Mouse (Mus musculus): Measurements from ENCODE around the gene Cmip.

The Cmip gene

GRCm38 (mm10) chr8:117344899-117345298 is 88.0 kb downstream of the Cmip start:
- CTCF ChIA-PET: no interaction called here

- CTCF ChIA-PET: no interaction called here
Observed at GRCm38 (mm10) chr8:117345376-117345775, 88.5 kb downstream of the Cmip start.

- CTCF ChIA-PET: no interaction called here
Observed at GRCm38 (mm10) chr8:117347556-117347955, 90.7 kb downstream of the Cmip start.

GRCm38 (mm10) chr8:117348718-117349394 is 92.0 kb downstream of the Cmip start:
- CTCF ChIA-PET: interaction anchor here (1.0 kb wide), 1 partner anchor 13 kb away, joined by 3 read pairs; no protein-coding TSS in a partner anchor

DNA sequence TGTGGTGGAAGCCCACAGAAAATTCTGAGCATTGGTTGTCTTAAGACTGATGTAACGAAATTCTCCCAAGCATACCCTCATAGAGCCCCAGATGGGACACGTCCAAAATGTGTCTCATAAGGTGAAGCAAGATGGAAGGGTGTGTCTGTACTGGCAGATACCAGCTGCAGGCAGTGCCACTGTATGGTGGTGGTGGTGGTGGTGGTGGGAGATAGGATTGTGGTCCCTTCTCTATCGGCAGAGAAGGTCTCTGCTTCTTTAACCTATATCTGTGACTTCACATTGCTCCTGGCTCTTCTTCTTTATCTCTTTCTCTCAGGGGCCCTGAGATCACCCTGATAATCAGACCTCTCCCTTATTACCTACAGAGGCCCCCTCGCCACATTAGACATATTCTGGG is 92.7 kb downstream of the Cmip start:
- CTCF ChIA-PET: no interaction called here

GRCm38 (mm10) chr8:117352098-117352497 is 95.2 kb downstream of the Cmip start:
- CTCF ChIA-PET: no interaction called here

DNA sequence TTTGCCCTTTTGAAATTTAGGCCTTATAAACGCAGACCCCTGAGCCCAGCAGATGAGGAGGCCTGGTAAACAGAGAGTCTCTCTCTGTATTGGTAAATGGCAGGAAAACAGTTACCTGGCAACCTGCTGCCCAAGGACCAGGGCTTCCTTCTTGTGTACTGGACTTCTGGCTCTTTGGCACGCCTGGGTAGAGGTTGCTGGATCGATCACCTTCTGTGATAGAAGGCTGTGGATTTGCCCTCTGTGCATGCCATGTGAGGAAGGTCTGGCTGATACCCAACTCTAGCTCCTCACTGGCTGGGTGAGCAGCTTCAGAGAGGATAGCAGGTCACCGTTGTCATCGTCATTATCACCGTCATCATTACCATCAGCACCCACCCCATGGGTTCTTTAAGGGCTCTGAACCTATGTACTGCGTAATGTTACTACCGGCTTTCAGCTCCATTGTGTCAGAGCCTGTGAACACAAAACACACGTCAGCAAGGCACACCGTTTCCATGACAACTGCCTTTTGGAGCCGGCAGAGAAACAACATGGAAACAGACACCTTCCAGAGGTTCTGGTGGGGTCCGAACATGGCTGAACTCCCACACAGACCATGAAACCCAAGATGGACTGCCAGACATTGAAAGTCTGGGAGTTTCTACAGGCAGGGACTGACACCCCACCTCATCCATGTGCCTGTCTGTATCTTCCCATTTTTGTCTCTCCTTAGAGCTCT is 98.4 kb downstream of the Cmip start:
- CTCF ChIA-PET: no interaction called here

DNA sequence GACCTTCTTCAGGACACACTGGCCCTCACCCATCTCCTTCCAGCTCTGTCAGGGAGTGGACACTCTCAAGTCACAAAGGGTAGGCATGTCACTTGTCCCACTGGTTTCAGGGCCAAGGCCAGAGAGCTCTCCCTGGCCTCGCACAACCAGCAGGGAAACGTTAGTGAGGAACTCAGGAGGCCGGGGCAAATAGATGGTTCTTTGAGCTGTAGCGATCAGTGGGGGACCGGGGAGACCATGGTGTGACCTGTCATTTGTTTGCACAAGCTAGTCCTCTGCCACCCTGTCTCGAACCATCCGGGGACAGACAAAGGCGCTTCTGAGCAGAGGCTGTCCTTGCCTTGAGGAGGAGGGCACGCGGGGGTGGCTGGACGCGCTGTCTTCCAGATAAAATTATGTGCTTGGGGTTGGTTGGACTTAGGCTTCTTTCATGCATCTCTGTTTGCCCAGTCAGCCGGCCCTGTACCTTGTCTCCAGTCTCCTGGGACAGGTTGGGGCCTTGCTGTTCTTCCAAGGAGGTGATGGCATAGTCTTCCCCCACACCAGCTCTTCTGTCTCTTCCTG is 99.3 kb downstream of the Cmip start:
- CTCF ChIA-PET: no interaction called here

GRCm38 (mm10) chr8:117357491-117358467 is 100.9 kb downstream of the Cmip start:
- CTCF ChIA-PET: no interaction called here

DNA sequence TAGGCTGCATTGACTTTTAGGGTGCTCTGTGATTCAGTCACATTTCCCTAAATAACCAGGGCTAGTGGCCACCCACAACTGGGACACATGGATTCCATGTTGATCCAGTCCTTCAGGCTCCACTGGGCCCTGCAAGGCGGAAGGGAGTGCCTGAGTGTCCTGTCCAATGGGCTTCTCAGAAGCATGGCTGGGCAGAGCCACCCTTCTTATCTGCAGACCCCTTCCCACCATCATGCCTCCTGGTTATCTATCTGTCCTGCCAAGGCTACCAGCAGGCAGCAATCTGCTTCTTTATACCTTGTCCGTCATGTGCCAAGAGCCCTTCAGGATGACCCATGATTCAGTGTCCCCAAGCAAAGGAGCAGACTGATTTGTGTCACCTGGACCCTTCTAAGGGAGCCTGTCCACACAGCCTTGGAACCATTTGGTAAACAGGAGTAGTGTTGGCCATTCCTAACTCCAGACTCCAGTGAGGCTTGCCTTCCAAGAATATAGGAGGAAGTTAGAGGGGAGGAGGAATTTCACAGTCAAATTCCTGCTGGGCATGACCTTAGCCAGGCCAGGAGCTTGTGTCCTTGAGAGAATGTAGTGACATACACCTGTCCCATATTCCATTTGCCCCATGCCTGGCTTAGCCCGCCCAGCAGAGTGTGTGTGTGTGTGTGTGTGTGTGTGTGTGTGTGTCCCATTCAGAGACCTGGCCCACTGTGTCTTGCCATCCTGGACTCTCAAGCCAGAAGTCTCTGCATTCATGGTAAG is 103.5 kb downstream of the Cmip start:
- CTCF ChIA-PET: no interaction called here

GRCm38 (mm10) chr8:117361595-117362437 is 105.0 kb downstream of the Cmip start:
- CTCF ChIA-PET: interaction anchor here (0.7 to 0.9 kb wide), 2 partner anchors 13 to 107 kb away, joined by 3 to 5 read pairs; no protein-coding TSS in a partner anchor

GRCm38 (mm10) chr8:117362438-117362726 is 105.5 kb downstream of the Cmip start:
- CTCF ChIA-PET: interaction anchor here (0.7 to 0.9 kb wide), 2 partner anchors 14 to 108 kb away, joined by 3 to 5 read pairs; no protein-coding TSS in a partner anchor

DNA sequence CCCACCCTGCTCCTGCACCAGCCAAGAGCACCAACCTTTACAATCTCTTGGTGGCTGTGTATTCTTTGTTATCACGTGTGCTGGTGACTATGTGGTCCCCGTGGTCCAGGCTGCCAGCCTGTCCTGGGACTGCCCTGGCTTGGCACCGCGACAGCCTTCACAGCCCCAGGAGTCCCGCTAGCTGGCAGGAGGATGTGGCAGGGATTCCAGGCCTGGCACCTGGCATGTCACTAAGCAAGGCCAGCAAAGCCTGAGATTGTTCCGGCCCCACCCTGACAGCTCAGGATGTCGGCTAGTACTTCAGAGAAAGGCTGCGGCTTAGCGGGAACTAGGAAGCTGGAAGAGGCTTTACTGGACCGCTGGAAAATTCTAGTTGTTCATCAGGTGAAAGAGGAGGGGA is 106.4 kb downstream of the Cmip start:
- CTCF ChIA-PET: no interaction called here

GRCm38 (mm10) chr8:117364374-117365160 is 107.7 kb downstream of the Cmip start:
- CTCF ChIA-PET: no interaction called here

DNA sequence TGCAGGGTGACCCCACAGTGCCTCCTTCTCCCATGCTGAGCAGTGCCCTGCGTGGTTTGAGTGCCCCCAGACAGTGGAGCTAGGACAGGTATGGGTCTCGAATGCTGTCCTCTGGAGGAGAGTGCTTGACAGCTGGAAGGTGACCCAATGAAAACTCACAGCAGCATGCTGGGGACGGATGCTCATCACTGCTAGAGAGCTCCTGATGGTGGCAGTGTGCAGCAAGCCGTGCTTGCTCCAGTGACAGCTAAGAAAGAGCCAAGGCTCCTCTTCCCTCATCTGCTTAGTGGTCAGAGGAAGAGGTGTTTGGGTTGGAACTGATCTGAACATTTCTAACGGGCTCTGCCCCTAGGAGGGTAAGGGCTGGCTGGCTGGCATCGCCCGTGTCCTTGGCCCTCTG is 109.6 kb downstream of the Cmip start:
- CTCF ChIA-PET: no interaction called here

DNA sequence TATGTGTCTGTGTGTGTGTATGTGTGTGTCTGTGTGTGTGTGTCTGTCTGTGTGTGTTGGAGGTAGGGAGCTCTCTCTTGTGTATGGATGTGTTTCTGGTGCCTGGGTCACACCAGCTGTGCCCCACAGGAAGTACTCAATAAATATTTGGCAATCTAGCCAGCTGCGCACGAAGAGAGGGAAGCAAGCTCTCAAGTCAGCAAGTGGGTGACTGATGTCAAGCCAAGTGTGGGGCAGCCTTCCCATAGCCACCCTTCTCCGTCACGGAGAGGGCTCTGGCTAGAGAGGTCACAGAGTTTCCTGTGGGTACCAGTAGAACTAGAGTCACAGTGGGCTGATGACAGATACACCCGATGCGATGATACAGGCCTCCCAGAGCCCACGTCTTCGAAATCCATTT is 110.6 kb downstream of the Cmip start:
- CTCF ChIA-PET: interaction anchor here (0.6 kb wide), 1 partner anchor 138 kb away, joined by 3 read pairs; no protein-coding TSS in a partner anchor

- CTCF ChIA-PET: interaction anchor here (0.7 kb wide), 1 partner anchor 8 kb away, joined by 3 read pairs; no protein-coding TSS in a partner anchor
Observed at GRCm38 (mm10) chr8:117368781-117369180, 111.9 kb downstream of the Cmip start.

DNA sequence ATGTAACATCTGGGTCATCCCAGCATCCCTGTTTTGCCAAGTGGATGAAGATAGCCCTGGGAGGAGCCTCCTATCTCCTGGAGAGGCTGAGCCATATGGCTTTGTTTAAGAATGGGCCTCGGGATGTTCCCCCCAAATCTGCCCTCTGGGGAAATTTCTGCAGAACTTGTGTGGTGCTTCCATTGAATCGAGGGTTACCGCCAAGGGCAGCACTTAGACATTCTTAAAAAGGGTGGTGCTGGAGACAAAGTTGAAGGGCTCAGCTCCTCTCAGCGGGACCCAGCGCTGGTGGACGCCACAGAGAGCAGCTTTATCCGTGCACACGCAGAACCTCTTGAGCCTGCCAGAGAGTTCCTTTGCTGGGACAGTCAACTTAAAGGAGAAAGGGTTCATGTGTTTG is 113.1 kb downstream of the Cmip start:
- CTCF ChIA-PET: no interaction called here

DNA sequence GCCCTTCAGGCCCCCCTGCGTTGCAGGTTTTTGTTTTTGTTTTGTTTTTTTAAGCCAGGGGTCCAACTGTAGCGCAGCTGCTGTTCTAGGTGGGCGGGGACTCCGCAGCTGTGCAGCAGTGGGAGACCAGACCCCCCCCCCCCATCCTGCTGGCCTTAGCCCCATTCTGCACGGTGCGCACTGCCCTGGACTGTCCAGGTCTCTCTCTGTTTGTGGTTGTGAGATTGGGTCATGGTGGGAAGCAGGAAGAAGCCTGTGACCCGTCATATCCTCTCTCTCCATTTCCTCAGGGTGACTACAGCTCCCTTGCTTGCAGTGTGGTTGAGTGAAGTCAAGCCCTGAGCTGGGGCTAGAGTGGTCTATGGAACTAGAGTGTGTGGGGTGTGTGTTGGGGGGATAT is 114.3 kb downstream of the Cmip start:
- CTCF ChIA-PET: interaction anchor here (0.6 to 0.7 kb wide), 2 partner anchors 370 to 896 kb away, joined by 7 to 17 read pairs; no protein-coding TSS in a partner anchor

Measured in spleen, embryonic (tissue).